Mouse (Mus musculus): ENCODE measurements around the gene Ube2d3. TPM values are rescaled to one million over a fixed set of nuclear protein-coding genes. Genes with fewer than 3 reads are reported as not detected.
A peak's percentile ranks its signal among the peaks of the same experiment; 100 is the strongest.

The Ube2d3 gene
- polyA plus RNA-seq, 1 experiment from 2014 or later = 536 TPM

DNA sequence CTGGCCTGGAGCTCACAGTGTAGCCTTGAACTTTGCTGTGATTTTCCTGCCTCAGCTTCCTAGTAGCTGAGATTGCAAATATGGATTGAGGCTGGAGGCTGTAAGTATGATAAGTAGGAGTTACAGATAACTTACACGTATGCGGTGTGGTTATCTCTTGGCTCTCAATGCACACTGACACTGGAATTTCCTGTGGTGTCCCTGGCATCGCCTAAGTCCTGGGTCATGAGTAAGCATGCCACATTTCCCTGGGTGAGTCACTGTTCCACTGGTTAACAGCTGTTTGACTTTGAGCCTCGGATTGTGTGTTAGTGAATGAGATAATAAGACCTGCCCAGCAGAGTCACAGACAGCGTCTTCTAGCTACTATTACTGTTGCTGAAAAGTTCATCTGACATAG lies 60.9 kb downstream of the Ube2d3 start:
- ATAC-seq (ENCODE audit: low FRiP score, low TSS enrichment) = no peak
- WGBS = 76% methylated on average over 5 of the region's 5 CpGs
- Histone ChIP-seq H3K36me3 (ENCODE audit: insufficient read depth, low read length) (no peaks in the 10 kb centered on the region), H3K27me3 (ENCODE audit: insufficient read depth, low read length) (no peaks in the 10 kb centered on the region), H3K9ac (replicated peaks; ENCODE audit: low read length) (no peak overlapping the region), H3K4me2 (replicated peaks; ENCODE audit: low read depth, low read length) (no peak overlapping the region), H3K4me1 (ENCODE audit: insufficient read depth, low read length) (no peaks in the 10 kb centered on the region), H3K27ac (ENCODE audit: low read length) (no peak overlapping the region), H3K9me3 (ENCODE audit: low read length) (peaks cover 4% of the 10 kb centered on the region; the same call in 1 of the 2 replicates), H3K4me3 (ENCODE audit: low read length) (no peak overlapping the region)

DNA sequence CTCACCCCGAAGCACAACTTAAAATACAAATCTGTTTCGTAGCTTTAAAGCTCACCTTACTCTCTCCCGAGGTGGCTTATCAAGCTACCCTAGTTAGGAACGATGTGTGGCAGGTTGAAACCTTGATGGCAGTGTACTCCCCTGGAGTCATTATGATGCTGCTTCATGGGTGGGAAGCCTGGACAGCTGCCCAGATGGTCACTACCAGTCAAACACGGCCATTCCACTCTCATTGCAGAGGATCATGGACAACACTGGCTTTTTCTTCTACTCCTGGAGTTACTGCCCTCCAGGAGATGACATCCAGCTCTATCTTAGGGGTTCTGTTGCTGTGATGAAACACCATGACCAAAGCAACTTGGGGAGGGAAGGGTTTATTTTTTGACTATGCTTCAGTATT lies 65.2 kb downstream of the Ube2d3 start:
- Histone ChIP-seq H3K27me3 (ENCODE audit: insufficient read depth, low read length) (no peaks in the 10 kb centered on the region), H3K9ac (replicated peaks; ENCODE audit: low read length) (no peak overlapping the region), H3K9me3 (ENCODE audit: low read length) (peaks cover 2% of the 10 kb centered on the region; the same call in 1 of the 2 replicates), H3K4me2 (replicated peaks; ENCODE audit: low read depth, low read length) (no peak overlapping the region), H3K4me3 (ENCODE audit: low read length) (no peak overlapping the region), H3K4me1 (ENCODE audit: insufficient read depth, low read length) (no peaks in the 10 kb centered on the region), H3K36me3 (ENCODE audit: insufficient read depth, low read length) (no peaks in the 10 kb centered on the region), H3K27ac (ENCODE audit: low read length) (no peak overlapping the region)
- WGBS = 82% methylated on average over 5 of the region's 5 CpGs
- ATAC-seq (ENCODE audit: low FRiP score, low TSS enrichment) = no peak

DNA sequence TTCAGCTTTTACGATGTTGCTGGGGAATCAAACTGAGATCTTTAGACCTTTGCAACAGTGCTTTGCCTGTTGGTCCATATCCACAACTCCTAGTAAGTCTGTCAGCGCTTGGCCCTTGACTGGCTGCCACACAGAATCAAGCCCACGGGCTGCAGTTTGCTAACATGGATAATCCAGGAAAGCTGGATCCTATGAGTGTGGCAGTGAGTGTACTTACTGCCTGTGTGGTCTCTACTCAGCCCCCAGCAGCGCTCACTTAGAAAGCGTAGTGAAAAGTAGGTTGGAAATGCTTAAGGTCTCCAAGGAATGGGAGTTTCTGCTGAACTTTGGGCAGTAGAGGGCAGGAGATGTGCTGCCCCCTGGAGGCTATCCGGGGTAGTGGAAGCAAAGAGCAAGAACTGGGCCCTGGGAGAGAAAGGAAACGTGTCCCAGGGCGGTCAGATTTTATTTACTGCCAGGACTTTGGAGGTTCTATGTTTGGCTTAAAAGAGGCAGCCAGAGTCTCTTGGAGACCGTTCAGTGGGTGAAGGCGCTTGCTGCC lies 67.5 kb downstream of the Ube2d3 start:
- Histone ChIP-seq H3K27ac (ENCODE audit: low read length) (no peak overlapping the region), H3K36me3 (ENCODE audit: insufficient read depth, low read length) (no peaks in the 10 kb centered on the region), H3K27me3 (ENCODE audit: insufficient read depth, low read length) (no peaks in the 10 kb centered on the region), H3K4me1 (ENCODE audit: insufficient read depth, low read length) (no peaks in the 10 kb centered on the region), H3K4me2 (replicated peaks; ENCODE audit: low read depth, low read length) (no peak overlapping the region), H3K9ac (replicated peaks; ENCODE audit: low read length) (no peak overlapping the region), H3K4me3 (ENCODE audit: low read length) (no peak overlapping the region), H3K9me3 (ENCODE audit: low read length) (no peaks in the 10 kb centered on the region)
- WGBS = 65% methylated on average over 10 of the region's 10 CpGs
- ATAC-seq (ENCODE audit: low FRiP score, low TSS enrichment) = no peak

DNA sequence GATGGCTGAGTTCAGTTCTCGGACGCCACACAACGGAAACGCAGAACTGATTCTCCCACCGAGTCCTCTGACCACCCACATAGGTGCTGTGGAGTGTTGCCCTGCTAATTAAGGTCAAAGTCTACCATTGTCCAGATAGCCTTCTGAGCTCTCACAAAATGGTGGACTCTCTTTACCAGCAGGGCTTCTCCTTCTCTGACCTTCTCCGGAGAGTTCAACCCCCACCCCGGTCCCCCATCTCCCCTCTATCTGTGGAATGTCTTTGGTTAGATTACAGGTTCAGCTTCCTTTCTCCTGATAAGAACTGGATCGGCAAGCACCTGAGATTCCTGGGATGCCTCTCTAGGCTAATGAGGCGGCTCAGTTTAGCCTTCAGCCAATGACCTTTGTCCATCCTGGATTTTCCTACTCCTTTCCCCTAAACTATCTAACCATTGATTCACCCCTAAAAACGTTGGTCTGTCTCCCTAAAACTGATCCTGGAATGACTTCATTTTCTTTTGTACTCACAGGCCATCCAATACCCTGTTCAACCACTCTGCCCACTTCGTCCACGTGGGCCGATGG lies 68.0 kb downstream of the Ube2d3 start:
- Histone ChIP-seq H3K27me3 (ENCODE audit: insufficient read depth, low read length) (no peaks in the 10 kb centered on the region), H3K36me3 (ENCODE audit: insufficient read depth, low read length) (no peaks in the 10 kb centered on the region), H3K4me1 (ENCODE audit: insufficient read depth, low read length) (no peaks in the 10 kb centered on the region), H3K27ac (ENCODE audit: low read length) (no peak overlapping the region), H3K4me3 (ENCODE audit: low read length) (no peak overlapping the region), H3K9ac (replicated peaks; ENCODE audit: low read length) (no peak overlapping the region), H3K9me3 (ENCODE audit: low read length) (no peaks in the 10 kb centered on the region), H3K4me2 (replicated peaks; ENCODE audit: low read depth, low read length) (no peak overlapping the region)
- ATAC-seq (ENCODE audit: low FRiP score, low TSS enrichment) = no peak
- 83% methylated on average over 13 of the region's 13 CpGs for WGBS

DNA sequence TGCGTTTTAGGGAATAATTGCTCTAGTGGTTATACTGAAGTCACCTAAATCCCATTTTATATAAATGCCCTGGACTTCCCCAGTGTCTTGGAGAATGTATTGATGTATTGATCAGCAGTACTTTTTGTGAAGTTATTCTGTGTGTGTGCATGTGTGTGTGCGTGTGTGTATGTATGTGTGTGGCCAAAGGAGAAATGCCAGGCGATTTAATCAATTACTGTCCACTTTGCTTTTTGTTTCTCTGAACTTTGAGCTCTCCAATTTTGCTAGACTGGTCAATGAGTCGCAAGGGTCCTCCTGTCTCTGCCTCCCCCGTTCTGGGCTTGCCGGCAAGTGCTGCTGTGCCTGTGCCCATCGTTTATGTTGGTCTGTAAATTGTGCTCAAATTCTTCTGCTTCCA lies 69.6 kb downstream of the Ube2d3 start:
- H3K27ac ChIP-seq (ENCODE audit: low read length) = no peak overlapping the region
- H3K4me1 ChIP-seq (ENCODE audit: insufficient read depth, low read length) = no peaks in the 10 kb centered on the region
- no peaks in the 10 kb centered on the region for H3K36me3 ChIP-seq (ENCODE audit: insufficient read depth, low read length)
- H3K9me3 ChIP-seq (ENCODE audit: low read length) = no peaks in the 10 kb centered on the region
- whole genome bisulfite sequencing = 76% methylated on average over 7 of the region's 7 CpGs
- no peak overlapping the region for H3K9ac ChIP-seq (replicated peaks; ENCODE audit: low read length)
- no peaks in the 10 kb centered on the region for H3K27me3 ChIP-seq (ENCODE audit: insufficient read depth, low read length)
- H3K4me2 ChIP-seq (replicated peaks; ENCODE audit: low read depth, low read length) = no peak overlapping the region
- no peak overlapping the region for H3K4me3 ChIP-seq (ENCODE audit: low read length)
- ATAC-seq (ENCODE audit: low FRiP score, low TSS enrichment) = no peak

DNA sequence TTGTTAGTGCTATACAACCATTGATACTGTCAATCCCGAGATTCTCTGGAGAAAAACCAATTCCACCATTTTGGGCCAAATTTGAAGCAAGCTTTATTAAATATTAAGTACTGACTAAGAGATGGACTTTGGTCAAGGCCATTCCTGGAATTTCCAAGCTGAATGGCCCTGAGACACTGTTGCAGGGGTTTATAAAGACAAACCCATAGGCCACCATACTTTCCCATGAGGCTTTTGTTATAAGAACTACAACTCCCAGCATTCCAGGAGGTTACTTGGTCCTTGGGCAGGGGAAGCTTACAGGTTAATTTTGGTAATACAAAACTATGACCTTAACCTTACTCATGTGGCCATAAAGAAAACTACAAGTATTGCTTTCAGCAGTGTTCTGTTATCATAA lies 70.2 kb downstream of the Ube2d3 start:
- no peaks in the 10 kb centered on the region for H3K36me3 ChIP-seq (ENCODE audit: insufficient read depth, low read length)
- H3K9ac ChIP-seq (replicated peaks; ENCODE audit: low read length) = no peak overlapping the region
- no peak for ATAC-seq (ENCODE audit: low FRiP score, low TSS enrichment)
- no peak overlapping the region for H3K4me2 ChIP-seq (replicated peaks; ENCODE audit: low read depth, low read length)
- H3K4me3 ChIP-seq (ENCODE audit: low read length) = no peak overlapping the region
- H3K27ac ChIP-seq (ENCODE audit: low read length) = no peak overlapping the region
- 86% methylated on average over 1 of the region's 1 CpGs for WGBS
- no peaks in the 10 kb centered on the region for H3K9me3 ChIP-seq (ENCODE audit: low read length)
- H3K27me3 ChIP-seq (ENCODE audit: insufficient read depth, low read length) = no peaks in the 10 kb centered on the region
- H3K4me1 ChIP-seq (ENCODE audit: insufficient read depth, low read length) = no peaks in the 10 kb centered on the region

DNA sequence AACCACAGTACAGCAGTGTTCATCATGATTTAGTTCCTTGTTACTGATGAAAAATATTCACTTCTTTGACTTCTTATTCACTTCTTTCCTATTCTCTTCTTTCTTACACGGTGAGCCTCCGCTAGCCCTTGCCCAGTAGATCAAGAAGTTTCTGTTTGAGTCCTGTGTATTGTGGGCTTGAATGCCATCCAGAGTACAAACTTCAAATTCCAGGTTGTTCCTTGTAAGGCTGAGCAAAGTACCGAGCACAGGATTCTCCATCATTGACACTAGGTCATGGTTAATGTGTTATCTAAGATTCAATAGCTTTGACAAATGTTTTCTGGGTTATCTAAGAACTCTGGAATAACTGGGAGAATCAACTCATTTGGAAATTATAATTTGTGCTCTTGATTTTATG lies 72.4 kb downstream of the Ube2d3 start:
- no peak overlapping the region for H3K4me2 ChIP-seq (replicated peaks; ENCODE audit: low read depth, low read length)
- no peaks in the 10 kb centered on the region for H3K36me3 ChIP-seq (ENCODE audit: insufficient read depth, low read length)
- ATAC-seq (ENCODE audit: low FRiP score, low TSS enrichment) = no peak
- no peaks in the 10 kb centered on the region for H3K27me3 ChIP-seq (ENCODE audit: insufficient read depth, low read length)
- H3K9me3 ChIP-seq (ENCODE audit: low read length) = no peaks in the 10 kb centered on the region
- no peak overlapping the region for H3K9ac ChIP-seq (replicated peaks; ENCODE audit: low read length)
- H3K4me1 ChIP-seq (ENCODE audit: insufficient read depth, low read length) = no peaks in the 10 kb centered on the region
- no peak overlapping the region for H3K27ac ChIP-seq (ENCODE audit: low read length)
- WGBS = 79% methylated on average over 3 of the region's 3 CpGs
- no peak overlapping the region for H3K4me3 ChIP-seq (ENCODE audit: low read length)

DNA sequence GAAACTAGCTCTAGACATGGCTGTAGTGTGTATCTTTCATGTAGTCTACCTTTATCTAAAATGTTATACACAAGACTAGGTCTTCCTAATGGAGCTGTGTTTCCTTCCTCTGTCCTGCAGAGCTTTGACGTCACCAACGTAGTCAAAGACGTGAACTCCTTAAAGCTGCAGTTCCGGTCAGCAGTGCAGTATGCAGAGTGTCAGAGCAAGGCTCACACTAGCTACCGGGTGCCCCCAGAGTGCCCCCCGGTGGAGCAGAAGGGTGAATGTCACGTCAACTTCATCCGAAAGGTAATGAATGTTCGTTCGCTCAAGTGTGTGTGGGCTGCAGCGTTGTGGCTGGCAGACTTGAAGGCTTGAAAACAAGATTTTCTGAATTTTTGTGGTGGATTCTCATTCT lies 73.7 kb downstream of the Ube2d3 start:
- no peaks in the 10 kb centered on the region for H3K36me3 ChIP-seq (ENCODE audit: insufficient read depth, low read length)
- no peaks in the 10 kb centered on the region for H3K9me3 ChIP-seq (ENCODE audit: low read length)
- no peak overlapping the region for H3K9ac ChIP-seq (replicated peaks; ENCODE audit: low read length)
- H3K4me2 ChIP-seq (replicated peaks; ENCODE audit: low read depth, low read length) = no peak overlapping the region
- no peak overlapping the region for H3K27ac ChIP-seq (ENCODE audit: low read length)
- no peak overlapping the region for H3K4me3 ChIP-seq (ENCODE audit: low read length)
- no peaks in the 10 kb centered on the region for H3K4me1 ChIP-seq (ENCODE audit: insufficient read depth, low read length)
- H3K27me3 ChIP-seq (ENCODE audit: insufficient read depth, low read length) = no peaks in the 10 kb centered on the region
- WGBS = 22% methylated on average over 11 of the region's 11 CpGs
- ATAC-seq (ENCODE audit: low FRiP score, low TSS enrichment) = peak; percentile 60; the same call in 1 of the 2 replicates

DNA sequence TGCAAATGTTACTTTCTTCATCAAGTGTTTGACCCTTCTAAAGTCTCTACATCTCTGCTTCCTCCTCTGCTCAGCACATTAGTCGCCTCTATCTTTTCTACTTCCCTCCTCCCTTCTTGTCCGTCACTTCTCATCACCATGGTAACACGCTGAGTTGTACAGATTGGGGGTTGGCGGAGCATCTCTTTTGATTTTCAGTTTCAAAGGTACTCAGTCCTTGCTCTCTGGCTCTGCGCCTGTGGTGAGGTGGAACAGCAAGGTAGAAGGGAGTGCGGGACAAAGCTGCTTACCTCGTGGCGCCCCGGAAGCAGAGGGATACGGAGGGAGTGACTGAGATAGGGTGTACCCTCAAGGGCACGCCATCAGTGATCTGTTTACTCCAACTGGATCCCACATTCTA lies 75.3 kb downstream of the Ube2d3 start:
- Histone ChIP-seq H3K27ac (ENCODE audit: low read length) (no peak overlapping the region), H3K4me1 (ENCODE audit: insufficient read depth, low read length) (no peaks in the 10 kb centered on the region), H3K4me2 (replicated peaks; ENCODE audit: low read depth, low read length) (no peak overlapping the region), H3K36me3 (ENCODE audit: insufficient read depth, low read length) (no peaks in the 10 kb centered on the region), H3K27me3 (ENCODE audit: insufficient read depth, low read length) (no peaks in the 10 kb centered on the region), H3K4me3 (ENCODE audit: low read length) (no peak overlapping the region), H3K9me3 (ENCODE audit: low read length) (no peaks in the 10 kb centered on the region), H3K9ac (replicated peaks; ENCODE audit: low read length) (no peak overlapping the region)
- ATAC-seq (ENCODE audit: low FRiP score, low TSS enrichment) = no peak
- 57% methylated on average over 11 of the region's 11 CpGs for whole genome bisulfite sequencing

DNA sequence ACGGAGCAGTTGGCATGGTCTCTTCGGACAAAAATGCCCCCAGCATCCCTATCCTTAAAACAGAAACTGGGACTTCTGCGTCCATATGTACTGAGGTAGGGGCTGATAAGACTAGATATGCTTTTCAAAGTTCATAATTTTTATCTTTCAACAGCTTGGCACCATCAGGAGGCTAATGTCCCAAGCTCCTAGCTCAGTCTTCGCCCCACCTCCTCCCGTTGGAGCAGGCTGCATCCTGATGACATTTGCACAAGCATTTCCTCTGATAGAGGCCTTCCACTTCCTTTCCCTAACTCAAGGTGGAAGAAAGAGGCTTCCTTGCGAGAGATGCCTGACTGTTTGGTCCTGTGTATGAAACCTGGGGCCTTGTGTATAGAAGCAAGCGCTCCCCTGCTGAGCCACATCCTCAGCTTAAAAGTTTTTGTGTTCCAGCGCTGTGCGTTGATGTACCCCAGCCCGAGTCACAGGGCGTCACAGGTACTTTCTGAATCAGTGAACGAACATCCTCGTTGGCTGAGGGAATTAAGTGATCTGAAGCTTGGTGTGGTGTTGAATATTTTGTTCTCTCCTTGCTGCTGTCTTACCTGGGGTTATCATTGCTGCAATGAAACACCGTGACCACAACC lies 76.0 kb downstream of the Ube2d3 start:
- H3K4me1 ChIP-seq (ENCODE audit: insufficient read depth, low read length) = no peaks in the 10 kb centered on the region
- no peak overlapping the region for H3K9ac ChIP-seq (replicated peaks; ENCODE audit: low read length)
- no peak overlapping the region for H3K4me2 ChIP-seq (replicated peaks; ENCODE audit: low read depth, low read length)
- H3K4me3 ChIP-seq (ENCODE audit: low read length) = no peak overlapping the region
- no peaks in the 10 kb centered on the region for H3K9me3 ChIP-seq (ENCODE audit: low read length)
- no peak for ATAC-seq (ENCODE audit: low FRiP score, low TSS enrichment)
- no peaks in the 10 kb centered on the region for H3K27me3 ChIP-seq (ENCODE audit: insufficient read depth, low read length)
- WGBS = 82% methylated on average over 14 of the region's 14 CpGs
- no peaks in the 10 kb centered on the region for H3K36me3 ChIP-seq (ENCODE audit: insufficient read depth, low read length)
- no peak overlapping the region for H3K27ac ChIP-seq (ENCODE audit: low read length)

Data from kidney, embryonic 16.5 days (tissue).